Mouse (Mus musculus) G1E (cell line): ENCODE measurements around the gene Ank.

Source experiments
- CTCF ChIP-seq: IDR thresholded peaks from 2 replicates; pipeline ENCODE4 v1.5.1; 2012; ENCODE audit warnings: low read depth, low read length, inconsistent platforms, mixed read lengths
- GATA1 ChIP-seq: IDR thresholded peaks from 2 replicates; pipeline ENCODE4 v1.6.1; 2012; ENCODE audit warnings: borderline replicate concordance, low read length, inconsistent platforms, mixed read lengths
- POLR2AphosphoS5 ChIP-seq: IDR thresholded peaks from 2 replicates; pipeline ENCODE4 v1.6.1; 2012; ENCODE audit warnings: low read depth, low read length, inconsistent platforms; ENCODE audit not compliant: insufficient replicate concordance

DNA sequence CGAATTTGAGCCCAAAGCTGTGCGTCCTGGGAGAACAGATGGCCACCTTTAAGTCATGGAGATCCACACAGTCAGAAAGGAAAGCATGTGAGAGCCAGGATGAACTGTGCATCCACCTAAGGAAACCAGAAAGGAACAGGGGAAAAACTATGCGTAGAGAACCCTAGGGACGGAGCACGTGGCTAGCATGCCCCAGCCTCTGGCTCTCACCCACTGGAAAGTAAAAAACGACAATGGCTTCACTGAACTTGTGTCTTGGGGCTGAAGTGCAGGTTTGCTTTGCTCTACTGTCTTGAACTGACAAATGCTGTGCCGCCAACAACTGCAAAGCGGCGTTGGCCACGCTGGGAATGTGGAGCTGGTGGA, 159.4 kb downstream of the Ank start:
- no peak for TF ChIP-seq GATA1
- TF ChIP-seq CTCF = no peak
- TF ChIP-seq POLR2AphosphoS5 = no peak
